Mouse (Mus musculus): Measurements from ENCODE around the gene Prkcsh.

Prkcsh gene

GRCm38 (mm10) chr9:22002194-22003162 is at the start of gene Prkcsh, which contains the start of gene Ccdc151:
Gene Prkcsh (plus strand): TSS chr9:22002806.
Gene Ccdc151 (minus strand): TSS chr9:22002634.
- peak; percentile 99 for DNase-seq (ENCODE audit: low read depth, low spot score)

- DNase-seq (ENCODE audit: low read depth, low spot score): no peak
These were observed 49.0 kb upstream of the Prkcsh start for GRCm38 (mm10) chr9:21953600-21953999.

- DNase-seq (ENCODE audit: low read depth, low spot score): no peak
These were observed 48.0 kb upstream of the Prkcsh start for GRCm38 (mm10) chr9:21954635-21955034.

GRCm38 (mm10) chr9:21955225-21955569 is 47.4 kb upstream of the Prkcsh start:
- DNase-seq (ENCODE audit: low read depth, low spot score): no peak

GRCm38 (mm10) chr9:21955570-21956281 is 46.9 kb upstream of the Prkcsh start, which contains the start of gene Swsap1:
Gene Swsap1 (plus strand): TSS chr9:21955755.
- peak; percentile 99 for DNase-seq (ENCODE audit: low read depth, low spot score)

- no peak for DNase-seq (ENCODE audit: low read depth, low spot score)
These were observed 44.2 kb upstream of the Prkcsh start for GRCm38 (mm10) chr9:21958372-21958771.

- no peak for DNase-seq (ENCODE audit: low read depth, low spot score)
These were observed 43.4 kb upstream of the Prkcsh start for GRCm38 (mm10) chr9:21959244-21959643.

- no peak for DNase-seq (ENCODE audit: low read depth, low spot score)
These were observed 42.5 kb upstream of the Prkcsh start for GRCm38 (mm10) chr9:21960135-21960534.

GRCm38 (mm10) chr9:21960558-21961208 is 41.9 kb upstream of the Prkcsh start:
- no peak for DNase-seq (ENCODE audit: low read depth, low spot score)

- DNase-seq (ENCODE audit: low read depth, low spot score): no peak
These were observed 41.1 kb upstream of the Prkcsh start for GRCm38 (mm10) chr9:21961366-21961980.

- DNase-seq (ENCODE audit: low read depth, low spot score): no peak
These were observed 40.6 kb upstream of the Prkcsh start for GRCm38 (mm10) chr9:21962010-21962409.

- peak; percentile 90 for DNase-seq (ENCODE audit: low read depth, low spot score)
These were observed 40.1 kb upstream of the Prkcsh start for GRCm38 (mm10) chr9:21962416-21963059.

GRCm38 (mm10) chr9:21963417-21963816 is 39.2 kb upstream of the Prkcsh start, which contains the start of gene Epor:
Gene Epor (minus strand): TSS chr9:21963506.
- peak; percentile 74 for DNase-seq (ENCODE audit: low read depth, low spot score)

GRCm38 (mm10) chr9:21968883-21969282 is 33.7 kb upstream of the Prkcsh start:
- no peak for DNase-seq (ENCODE audit: low read depth, low spot score)

GRCm38 (mm10) chr9:21969304-21969703 is 33.3 kb upstream of the Prkcsh start:
- no peak for DNase-seq (ENCODE audit: low read depth, low spot score)

GRCm38 (mm10) chr9:21976626-21977175 is 25.9 kb upstream of the Prkcsh start:
- DNase-seq (ENCODE audit: low read depth, low spot score): no peak

GRCm38 (mm10) chr9:21977331-21977730 is 25.3 kb upstream of the Prkcsh start:
- no peak for DNase-seq (ENCODE audit: low read depth, low spot score)

GRCm38 (mm10) chr9:21977972-21978371 is 24.6 kb upstream of the Prkcsh start:
- DNase-seq (ENCODE audit: low read depth, low spot score): no peak

GRCm38 (mm10) chr9:21978398-21979128 is 24.0 kb upstream of the Prkcsh start:
- DNase-seq (ENCODE audit: low read depth, low spot score): no peak

- DNase-seq (ENCODE audit: low read depth, low spot score): no peak
These were observed 18.7 kb upstream of the Prkcsh start for GRCm38 (mm10) chr9:21983911-21984310.

All from c-Kit-negative CD71-positive TER-119-positive erythroid progenitor cells, embryonic 14.5 days (primary cell).